Mouse (Mus musculus) natural killer cell, adult 2 months (primary cell): ENCODE data around the gene Chst11.
A peak's percentile ranks its signal among the peaks of the same experiment; 100 is the strongest.

ENCODE experiments used
- DNase-seq, 2 experiments: peaks; one replicate each; pipeline ENCODE4 v3.0.0; 2022; ENCODE audit warnings: low spot score in 2 of 2

The Chst11 gene

DNA sequence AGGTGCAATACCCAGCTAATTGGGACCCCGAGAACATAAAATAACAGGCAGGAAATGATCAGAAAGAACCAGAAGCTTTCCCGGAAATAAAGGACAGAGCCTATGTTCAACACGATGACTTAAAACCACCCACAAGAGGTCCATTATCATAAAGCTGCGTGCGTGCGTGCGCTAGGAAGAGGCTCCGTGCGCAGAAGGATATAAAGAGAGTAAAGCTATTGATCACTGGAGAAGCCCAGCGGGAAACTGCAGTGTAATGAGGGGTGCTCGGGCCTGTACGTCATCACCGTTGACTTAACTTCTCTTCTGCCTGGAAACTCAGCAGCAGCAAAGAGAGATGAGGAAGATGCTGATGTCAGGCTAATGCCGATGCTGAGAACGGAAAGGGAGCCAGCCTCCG is 224.8 kb downstream of the Chst11 start:
- DNase-seq: no peak

DNA sequence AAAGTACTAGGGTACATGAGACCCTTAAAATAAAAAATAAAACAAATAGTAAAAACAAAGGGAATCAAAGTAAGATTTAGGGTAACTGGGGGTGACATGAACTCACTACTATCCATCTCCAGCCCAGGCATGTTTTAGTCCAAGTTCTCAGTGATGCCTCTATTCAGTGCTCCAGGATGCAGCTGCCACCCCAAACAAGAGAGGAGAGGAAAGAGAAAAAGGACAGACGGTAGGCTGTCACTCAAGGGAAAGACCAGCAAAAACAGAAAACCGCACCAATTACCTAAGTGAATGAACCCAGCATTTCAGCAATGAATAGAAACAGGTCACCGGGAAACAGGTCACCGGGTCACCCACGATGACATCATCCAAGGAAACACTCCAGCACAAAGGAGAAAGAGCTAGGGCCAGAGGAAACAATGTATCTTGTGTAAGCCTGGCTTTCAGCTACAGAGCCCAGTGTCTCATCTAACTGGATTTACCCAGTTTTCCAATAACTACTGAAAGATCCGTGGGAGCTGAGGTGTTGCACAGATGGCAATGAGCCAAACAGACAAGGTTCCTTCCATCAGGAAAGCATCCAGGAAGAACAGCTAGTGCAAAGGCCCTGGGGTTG is 225.8 kb downstream of the Chst11 start:
- no peak for DNase-seq

DNA sequence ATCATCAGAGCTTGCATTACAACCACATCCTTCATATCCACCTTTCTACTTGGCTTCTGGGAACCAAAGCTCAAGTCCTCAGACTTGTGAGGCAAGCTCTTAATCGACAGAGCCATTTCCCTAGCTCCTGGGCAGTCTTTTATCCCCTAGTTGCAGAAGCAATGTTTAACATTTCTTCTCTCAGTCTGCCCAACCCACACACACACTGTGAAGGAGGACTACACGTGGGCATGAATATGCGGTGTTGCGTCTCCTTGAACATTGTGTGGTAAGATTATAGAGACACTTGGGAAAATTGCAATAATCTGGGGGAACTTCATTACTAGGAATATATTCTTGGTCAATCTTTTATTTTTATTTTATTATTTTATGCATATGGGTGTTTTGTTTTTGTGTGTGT is 227.3 kb downstream of the Chst11 start:
- no peak for DNase-seq

DNA sequence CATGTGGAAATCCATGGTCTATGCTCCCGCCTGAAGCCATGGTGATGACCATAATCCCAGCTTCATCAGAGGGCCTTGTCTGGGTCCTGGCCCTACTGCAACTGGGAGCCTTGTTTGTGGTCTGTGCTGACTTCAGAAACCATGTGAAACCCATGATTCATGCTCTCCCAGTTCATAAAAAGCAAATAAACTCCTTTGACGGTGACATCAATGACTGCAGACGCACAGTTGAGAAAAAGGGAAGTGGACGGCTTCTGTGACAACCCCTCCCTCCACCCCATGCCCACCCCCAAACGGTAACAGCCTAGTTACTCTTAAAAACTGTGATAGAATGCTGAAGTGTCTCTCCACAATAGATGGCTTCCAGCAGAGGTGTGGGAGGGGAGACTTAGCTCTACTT is 230.3 kb downstream of the Chst11 start:
- no peak for DNase-seq

DNA sequence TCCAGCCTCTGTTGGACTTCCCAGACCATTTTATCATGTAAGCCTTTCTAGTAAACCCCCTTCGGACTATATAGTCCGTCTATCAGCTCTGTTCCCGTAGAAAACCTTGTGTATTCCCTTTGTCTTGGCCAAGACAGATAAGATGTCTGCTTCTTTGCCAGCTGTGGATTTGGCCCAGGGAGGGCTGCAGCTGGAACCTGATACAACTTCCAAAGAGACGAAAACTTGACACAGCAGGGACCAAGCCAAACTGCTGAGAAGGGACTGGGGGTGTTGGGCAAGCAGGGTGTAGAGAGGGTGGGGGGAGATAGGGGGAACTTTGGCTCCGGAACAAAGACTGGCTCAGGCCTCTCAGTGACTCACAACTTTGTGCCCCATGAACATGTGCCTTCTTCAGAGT is 232.0 kb downstream of the Chst11 start:
- DNase-seq: no peak

DNA sequence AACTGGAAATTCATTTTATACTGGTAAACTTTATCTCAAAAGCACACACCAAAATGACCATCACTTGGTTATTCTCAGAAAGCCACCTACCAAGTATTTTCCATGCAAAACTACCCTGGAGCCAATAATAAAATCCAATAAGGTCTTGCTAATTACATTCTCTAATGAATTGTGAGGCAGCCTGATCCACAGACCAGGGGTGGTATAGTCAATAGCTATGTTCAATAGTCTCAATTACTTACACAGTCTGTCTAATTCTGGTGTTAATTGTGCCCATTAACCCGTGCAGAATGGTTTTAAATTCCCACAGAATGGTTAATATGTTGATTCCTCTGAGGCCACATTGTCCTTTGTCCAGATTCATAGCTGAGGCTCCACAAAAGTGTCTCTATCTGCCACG is 233.5 kb downstream of the Chst11 start:
- DNase-seq: no peak

DNA sequence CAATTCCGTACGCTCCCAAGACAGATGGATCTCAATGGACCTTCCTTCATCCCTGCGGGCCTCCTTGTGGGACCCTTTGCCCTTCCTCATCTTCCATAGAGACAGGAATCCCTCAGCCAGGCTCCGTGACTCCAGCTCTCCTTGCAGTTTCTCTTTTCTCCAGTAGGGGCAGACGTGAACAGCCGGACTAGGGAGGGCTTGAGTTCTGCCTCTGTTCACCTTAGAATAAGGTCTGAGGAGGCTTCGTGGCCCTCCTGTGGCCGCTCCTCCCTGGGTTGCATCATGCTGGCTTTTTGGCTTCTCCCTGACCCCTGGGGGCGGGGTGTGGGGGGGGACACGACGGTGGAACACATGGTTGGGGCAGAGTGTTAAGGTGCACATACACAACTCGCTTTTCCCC is 234.4 kb downstream of the Chst11 start:
- peak; percentile 16 to 33 for DNase-seq

DNA sequence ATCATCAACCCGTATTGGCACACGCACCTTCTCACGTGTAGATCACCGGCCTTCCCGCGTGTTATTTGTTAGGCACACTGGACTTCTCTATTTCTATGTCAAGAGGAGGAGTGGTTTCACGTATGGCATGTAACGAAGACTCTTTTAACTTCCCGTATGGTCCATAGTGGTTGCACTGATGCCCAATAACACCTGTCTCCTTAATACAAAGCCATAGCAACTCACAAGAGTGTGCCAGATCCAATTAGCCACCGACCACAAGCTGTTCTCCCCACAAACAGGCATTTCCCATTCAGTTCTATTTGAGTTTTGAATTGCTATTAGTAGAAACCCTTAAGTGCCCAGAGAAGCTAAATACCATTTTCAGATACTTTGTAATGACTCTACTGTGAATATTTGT is 234.9 kb downstream of the Chst11 start:
- no peak for DNase-seq

DNA sequence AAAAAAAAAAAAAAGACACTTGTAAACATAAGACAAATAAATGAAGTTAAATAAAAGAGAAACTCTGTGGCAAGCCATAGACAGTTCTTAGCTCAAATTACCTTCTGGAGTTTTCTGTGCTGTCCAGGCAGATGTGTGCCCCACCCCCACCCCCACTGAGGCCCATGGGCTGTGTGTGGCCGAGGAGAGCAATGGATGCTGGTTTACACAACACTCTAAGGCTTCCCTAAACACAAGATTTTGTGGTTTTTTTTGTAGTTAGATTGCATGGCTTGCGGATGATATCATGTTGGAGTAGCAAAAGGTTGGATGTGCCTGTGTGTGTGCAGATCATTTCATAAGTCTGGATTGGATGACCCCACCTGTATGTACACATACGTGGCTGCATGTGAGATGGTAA is 235.5 kb downstream of the Chst11 start:
- DNase-seq: no peak

DNA sequence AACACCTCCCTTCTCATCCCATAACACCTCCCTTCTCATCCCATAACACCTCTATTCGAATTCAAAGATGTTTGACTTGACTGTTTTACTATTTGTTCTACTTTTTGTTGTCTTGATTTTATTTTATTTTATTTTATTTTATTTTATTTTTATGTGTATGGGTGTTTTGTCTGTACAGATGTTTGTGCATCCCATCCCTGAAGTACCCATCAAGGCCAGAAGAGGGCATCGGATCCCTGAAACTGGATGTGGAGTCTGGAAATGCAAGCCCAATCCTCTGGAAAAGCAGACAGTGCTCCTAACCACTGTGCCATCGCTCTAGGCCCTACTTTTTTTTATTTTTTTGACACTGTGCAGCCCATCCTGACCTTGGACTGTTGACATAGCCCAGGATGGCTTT is 239.7 kb downstream of the Chst11 start:
- DNase-seq: no peak

DNA sequence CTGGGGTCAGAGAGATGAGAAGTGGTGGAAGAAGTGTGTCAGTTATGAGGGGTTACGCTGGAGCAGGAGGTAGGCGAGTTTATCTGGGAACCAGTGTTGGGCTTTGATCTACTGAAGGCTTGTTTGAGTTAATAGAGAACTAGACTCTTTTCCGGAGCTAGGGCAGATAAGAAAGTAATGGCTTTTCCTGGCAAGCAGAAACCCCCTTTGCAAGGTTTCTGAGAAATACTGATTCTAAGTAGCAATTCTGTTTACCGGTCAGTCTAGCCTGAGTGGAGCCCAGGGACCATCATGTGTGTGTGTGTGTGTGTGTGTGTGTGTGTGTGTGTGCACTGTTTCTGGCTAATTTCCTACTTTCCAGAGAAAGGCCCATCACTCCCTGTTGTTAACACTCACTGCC is 243.3 kb downstream of the Chst11 start:
- DNase-seq: no peak

DNA sequence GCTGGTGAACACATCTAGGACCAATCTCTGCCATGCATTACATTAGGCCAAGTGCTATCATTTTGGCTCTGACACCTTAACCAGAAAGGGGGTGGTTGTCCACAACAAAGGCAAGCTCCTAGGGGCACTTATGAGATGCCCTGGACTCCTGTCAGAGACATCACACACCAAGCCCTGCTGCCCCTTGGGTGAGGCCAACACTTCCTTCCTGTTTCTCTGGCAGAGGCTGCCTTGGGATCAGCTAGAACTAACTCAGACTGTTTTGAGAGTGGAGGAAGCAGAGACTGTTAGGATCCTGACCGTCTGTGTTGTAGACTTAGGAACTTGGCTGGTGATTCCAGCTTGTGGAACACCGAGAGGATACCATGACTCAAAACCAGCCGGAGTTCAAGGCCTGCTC is 248.7 kb downstream of the Chst11 start:
- DNase-seq: no peak

DNA sequence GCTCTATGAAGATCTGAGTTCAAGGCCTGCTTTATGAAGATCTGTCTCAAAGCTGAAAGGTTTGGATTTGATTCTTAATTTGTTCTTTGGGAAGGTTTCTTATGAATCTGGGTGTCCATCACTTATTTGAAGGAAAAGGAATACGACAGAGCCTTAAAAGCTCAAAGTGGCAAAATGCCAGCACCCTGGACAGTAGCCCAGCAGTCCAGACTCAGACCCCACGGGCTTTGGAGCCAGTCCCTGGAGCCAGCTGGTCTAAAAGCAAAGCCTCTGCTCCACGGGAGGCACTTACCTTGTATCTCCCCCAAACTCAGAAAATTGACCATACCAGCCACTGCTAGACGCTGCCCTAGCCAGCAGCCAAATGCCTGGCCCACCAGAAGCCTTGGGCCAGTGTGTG is 249.1 kb downstream of the Chst11 start:
- no peak for DNase-seq

DNA sequence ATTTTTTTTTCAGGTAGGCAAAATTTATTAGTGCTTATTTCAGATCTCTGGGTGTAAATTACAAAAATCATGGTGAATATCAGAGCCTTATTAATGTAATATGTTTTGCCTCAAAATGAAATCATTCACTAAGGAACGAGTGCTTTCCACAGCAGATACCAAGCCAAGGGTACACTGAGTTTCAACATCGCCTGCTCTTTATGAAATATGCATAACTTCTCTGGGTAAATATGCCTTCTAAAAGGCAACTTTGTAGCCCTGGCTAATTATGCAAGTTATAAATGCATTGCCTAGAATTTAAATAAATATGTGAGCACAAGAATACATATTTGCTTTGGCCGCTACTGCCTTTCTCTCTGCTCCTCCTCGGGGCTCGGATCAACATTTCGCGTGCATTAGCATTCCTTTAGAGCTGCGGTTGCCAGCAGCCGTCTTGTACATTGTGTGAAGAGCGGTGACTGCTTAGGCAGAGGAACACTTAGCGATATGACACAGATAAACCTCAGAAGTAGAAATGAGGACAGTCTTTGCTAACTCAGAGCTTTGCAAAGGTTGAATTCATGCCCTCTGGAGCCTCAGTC is 256.9 kb downstream of the Chst11 start:
- no peak for DNase-seq

DNA sequence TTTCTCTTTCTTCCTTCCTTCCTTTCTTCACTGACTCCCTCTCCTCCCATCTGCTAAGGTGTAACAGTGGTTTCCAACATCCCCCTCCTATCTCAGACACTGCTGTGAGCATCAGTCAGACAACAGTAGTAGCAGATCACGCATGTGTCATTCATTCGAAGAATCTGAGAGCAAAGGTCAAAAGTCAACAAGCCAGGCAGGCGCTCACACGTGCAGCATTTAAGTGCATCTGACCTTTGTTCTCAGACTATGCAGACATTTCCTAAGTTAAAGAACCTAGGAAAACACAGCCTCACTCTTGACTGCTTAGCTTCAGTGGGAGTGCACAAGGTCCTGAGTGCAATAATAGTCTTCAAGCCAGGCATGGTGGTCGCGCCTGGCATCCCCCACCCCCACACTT is 258.8 kb downstream of the Chst11 start:
- no peak for DNase-seq
